Mouse (Mus musculus): ENCODE data around the gene Phykpl. TPM values are rescaled to one million over a fixed set of nuclear protein-coding genes. Genes with fewer than 3 reads are reported as not detected.
A peak's percentile ranks its signal among the peaks of the same experiment; 100 is the strongest.

Gene Phykpl
- 10 to 100 TPM; 15.5 to 17.2 TPM for total RNA-seq (2021)
- long read RNA-seq, experiment 1, transcript Phykpl-206 (13 exons, 3,116 nt), result major isoform, 24 of 28 reads
- long read RNA-seq, experiment 1, partial matches to known transcripts, result 0 of 28 reads
- long read RNA-seq, experiment 1, other reads (novel, unspliced or antisense), result 2 of 28 reads
- long read RNA-seq, experiment 2, transcript Phykpl-206 (13 exons, 3,116 nt), result major isoform, 22 of 29 reads
- long read RNA-seq, experiment 2, partial matches to known transcripts, result 3 of 29 reads
- long read RNA-seq, experiment 2, other reads (novel, unspliced or antisense), result 4 of 29 reads

DNA sequence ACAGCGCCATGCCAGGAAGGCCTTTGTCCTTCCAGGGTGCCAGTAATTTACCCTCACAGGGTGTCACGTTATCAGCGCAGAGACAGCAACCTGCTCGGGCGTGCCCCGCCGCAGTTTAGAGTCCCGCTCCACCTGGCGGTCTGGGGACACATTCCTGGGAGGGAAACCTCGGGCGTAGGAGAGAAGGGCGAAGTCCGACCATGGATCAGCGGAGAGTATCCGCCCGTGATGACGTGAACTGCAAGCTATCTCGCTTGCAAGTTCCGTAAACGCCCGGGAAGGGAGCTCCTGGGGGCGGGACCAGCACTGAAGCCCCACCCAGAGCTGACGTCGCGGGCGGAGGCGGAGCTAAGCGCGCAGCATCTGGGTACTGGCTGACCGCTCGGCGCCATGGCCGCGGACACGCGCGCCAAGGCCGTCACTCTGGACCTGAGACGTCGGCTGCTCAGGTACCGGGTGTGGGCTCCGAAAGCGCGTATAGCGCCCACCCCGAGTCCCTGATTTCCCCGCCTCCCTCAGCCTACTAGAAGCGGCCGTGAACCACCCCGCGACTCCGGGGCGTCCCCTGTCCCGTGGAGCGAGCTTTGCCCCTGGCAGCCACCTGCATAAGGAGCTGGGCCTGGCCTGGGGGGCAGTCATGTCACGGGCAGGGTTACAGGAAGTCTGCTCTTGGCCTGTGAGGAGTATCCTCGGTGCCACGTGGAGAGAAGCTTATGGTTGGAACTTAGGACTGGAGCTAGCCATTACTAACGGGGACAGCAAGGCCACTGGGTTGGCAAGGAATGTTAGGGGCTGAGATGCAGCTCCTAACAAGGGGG, at the start of gene Phykpl:
Phykpl (plus strand) TSS at position 327 of the 818 bp plus-strand sequence.
- DNase-seq, result peak; percentile 98

GRCm38 (mm10) chr11:51538388-51538787, 46.2 kb upstream of the Phykpl start:
- no peak for DNase-seq

- DNase-seq, result no peak
Observed at GRCm38 (mm10) chr11:51538919-51539758, 45.4 kb upstream of the Phykpl start.

GRCm38 (mm10) chr11:51539759-51540282, 44.7 kb upstream of the Phykpl start:
- peak; percentile 87 for DNase-seq

DNA sequence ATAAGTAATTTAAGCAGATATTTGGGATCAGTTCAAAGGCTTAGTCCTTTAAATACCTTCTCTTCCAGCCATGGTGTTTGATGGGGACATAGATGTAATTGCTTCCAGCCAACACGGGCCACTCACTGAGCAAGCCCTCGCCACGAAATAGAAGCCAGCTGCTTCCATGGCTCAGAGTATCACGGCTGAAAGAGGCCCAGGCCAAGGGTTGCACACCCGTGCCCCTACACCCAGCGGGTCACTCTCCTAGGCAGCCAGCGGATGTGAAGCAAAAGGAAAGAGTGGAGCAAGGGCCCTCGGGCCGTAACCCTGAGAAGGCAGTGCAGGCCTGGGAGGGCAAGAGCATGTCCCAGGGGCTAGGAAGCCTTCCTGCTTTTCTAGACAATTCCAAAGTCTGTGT, 42.1 kb upstream of the Phykpl start:
- DNase-seq, result no peak

GRCm38 (mm10) chr11:51543487-51544050, 41.0 kb upstream of the Phykpl start:
- DNase-seq, result no peak

- no peak for DNase-seq
Observed at GRCm38 (mm10) chr11:51544413-51544812, 40.1 kb upstream of the Phykpl start.

DNA sequence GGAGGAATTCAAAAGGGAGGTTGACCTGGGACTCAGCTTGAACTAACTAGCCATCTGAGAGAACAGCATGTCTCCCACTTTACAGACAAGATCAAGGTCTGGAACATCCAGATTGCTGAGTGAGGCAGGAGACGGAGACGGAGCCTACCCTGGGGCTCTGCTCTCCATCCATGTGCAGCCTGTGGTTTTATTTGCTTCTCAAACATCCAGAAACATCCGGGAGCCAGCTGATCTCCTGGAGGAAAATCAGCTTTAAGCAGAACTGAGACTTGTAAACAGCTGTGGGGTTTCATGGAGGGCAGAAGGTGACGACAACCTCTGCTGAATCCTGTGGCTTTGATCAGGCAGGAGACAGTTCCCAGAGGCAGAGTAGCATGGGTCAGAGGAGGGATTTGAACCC, 38.7 kb upstream of the Phykpl start:
- no peak for DNase-seq

GRCm38 (mm10) chr11:51551253-51551652, 33.3 kb upstream of the Phykpl start:
- no peak for DNase-seq

DNA sequence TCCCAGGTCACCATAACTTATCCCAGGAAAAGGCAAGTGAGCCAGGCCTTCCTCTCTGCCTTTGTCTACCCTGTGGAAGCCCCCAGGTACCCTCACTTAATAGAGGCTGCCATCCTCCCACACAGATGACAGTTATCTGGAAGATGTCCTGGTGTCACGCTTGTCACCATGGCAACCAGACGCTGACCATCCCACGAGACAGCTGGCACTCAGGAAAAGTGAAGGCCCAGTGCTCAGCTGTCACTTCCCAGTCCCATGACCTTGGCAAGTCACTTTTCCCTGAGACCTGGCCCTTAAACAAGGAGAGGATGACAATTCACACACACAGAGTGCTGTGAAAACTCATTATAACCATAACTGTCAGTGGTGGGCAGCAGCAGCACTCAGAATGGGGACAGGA, 32.5 kb upstream of the Phykpl start:
- DNase-seq, result no peak

DNA sequence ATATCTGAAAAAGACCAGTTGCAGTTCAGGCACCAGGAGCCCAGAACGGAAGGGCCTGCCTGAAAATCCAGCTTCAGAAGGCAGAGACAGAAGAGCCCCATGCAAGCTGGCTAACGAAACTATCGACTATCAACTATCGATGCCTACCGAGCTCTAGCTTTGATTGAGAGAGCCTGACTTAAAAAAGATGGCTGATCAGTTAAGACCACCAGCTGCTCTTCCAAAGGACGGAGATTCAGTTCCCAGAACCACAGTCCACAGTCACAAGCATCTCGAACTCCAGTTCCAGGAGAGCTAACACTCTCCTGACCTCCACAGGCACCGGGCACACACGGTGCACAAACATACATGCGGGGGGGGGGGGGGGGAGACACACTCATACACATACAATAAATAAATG, 30.0 kb upstream of the Phykpl start:
- no peak for DNase-seq

GRCm38 (mm10) chr11:51555066-51555465, 29.5 kb upstream of the Phykpl start:
- DNase-seq, result no peak

DNA sequence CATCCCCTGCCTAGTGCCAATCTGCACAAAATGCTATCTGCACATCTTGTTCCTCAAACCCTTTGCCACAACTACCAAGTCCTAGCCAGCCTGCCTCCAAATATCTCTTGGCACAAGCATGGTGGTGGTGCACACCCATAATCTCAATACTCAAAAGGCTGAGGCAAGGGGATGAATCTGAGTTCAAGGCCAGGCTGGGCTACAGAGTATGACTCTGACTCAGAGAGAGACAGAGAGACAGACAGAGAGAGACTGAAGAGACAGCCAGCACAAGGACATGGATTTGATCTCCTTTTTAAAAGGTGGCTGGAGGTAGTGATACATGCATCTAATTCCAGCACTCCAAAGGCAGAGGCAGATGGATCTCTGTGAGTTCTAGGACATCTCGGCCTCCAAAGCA, 21.3 kb upstream of the Phykpl start:
- DNase-seq, result no peak

- no peak for DNase-seq
Observed at GRCm38 (mm10) chr11:51565062-51565461, 19.5 kb upstream of the Phykpl start.

DNA sequence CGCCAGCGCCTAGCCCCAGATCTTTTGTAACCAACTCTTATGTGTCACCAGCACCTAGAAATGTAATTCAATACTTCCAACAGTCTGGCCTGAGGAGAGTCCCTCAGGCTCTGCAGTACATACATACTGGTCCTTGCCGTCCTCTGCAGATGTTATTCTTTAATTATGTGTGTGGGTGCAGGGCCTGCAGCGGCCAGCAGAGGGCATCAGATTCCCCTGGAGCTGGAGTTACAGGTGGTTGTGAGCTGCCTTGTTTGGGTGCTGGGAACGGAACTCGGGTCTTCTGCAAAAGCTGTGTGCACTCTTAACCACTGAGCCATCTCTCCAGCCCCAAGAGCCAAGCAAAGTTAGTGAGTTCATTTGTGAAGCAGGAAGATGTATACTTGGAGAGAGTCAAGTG, 18.6 kb upstream of the Phykpl start:
- DNase-seq, result no peak

DNA sequence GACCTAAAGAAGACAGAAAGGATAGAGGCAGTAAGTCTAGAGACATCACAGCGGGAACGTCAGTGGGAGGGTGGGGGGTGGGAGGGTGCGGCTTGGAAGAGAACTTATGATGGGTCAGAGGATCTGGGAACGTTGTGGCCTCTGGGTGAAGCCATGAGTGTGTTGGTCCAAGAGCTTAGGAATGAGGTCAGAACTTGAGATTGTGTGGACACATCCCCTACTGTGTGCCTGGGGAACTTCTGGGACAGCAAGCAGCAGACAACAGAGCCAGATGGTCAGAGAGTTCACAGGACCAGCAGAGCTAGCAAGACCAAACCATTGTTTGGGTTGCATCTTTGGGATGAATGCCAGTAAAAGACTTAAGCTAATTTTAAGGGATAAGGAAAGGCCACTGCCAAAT, 15.8 kb upstream of the Phykpl start:
- no peak for DNase-seq

DNA sequence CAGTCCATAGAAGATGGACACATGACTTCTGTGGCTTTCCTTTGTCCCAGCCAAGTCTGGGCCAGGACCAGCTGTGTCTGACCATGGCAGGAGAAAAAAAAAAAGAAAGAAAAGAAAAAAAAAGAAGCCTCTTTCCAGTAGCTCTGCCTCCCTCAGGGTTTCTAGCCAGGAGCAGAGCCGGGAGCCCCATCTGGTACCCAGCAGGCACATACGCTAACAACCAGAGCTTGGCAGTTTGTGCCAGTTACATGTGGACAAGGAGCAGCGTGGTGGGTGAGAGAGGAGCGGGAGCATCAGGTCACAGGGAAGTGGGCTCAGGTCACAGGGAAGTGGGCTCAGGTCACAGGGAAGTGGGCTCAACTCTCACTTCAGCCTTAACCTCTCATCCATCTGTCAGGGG, 8.1 kb upstream of the Phykpl start:
- no peak for DNase-seq

DNA sequence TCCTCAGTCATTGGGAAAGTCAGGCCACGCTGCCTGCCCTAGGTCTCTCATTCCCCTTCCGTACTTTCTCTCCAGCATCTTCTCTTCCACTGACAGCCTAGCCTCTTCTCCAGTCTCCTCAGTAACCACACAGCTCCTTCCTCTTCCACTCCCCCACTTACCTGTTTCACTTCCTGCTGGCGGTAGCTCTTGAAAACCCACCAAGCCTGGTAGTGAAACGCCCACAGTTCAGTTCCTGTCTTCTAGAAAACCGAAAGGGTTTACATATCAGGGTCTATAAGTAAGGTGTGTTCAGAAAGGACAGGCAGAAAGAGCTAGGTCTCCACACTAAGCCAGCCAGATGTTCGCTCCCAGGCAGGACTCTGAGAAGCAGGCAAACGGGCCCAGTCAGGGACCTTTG, 7.0 kb upstream of the Phykpl start:
- DNase-seq, result no peak

GRCm38 (mm10) chr11:51579024-51579423, 5.5 kb upstream of the Phykpl start:
- no peak for DNase-seq

DNA sequence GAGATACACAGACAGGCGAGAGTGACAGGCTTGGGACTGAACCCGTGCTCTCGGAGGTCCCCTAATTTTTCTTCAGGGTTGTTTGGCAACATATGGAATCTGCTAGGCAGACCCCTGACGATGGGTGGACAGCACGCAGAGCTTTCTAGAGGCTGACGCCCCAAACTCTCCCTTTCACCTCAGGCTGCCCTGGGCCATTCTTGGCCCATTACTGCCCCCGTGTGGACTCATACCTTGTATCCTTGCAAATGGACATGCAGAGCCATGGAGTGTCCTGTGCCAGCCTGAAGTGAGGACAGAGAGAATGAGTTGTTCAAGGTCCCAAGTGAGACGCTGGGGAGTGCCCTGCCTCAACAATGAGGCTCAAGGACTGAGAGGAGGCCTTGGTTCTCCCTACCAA, 1.8 kb upstream of the Phykpl start:
- DNase-seq, result peak; percentile 51

DNA sequence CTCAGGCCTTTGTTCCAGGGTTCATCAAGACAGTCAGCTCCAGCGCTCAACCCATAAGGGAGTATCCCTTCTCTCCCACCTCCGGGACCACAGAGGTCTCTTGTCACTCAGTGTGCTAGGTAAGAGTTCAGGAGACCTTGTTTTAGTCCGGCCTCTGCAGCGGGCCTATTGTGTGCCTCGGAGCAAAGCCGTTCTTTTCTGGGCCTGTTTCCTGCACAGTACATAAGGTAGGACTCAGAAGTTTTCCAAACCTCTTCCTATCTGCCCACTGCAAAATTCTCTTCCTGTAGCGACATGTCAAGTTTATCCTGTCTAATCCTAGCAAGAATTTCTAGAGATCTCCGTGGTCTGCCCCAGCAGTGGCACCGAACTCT, 513 bp upstream of the Phykpl start:
- no peak for DNase-seq

GRCm38 (mm10) chr11:51585608-51586252, 1.2 kb downstream of the Phykpl start:
- no peak for DNase-seq

Data from gastrocnemius, postnatal 25 days (tissue).